Mouse (Mus musculus) liver, embryonic 11.5 days (tissue): Measurements from ENCODE around the gene Abr. TPM values are rescaled to one million over a fixed set of nuclear protein-coding genes. Genes with fewer than 3 reads are reported as not detected.
A peak's percentile ranks its signal among the peaks of the same experiment; 100 is the strongest.

ENCODE experiments used
- ATAC-seq: fragments of 200-750 bp; cut with Nextera tagmentation; replicated peaks from 2 replicates; pipeline ENCODE4 v1.8.0; 2017; ENCODE audit warnings: moderate number of reproducible peaks, mild to moderate bottlenecking, moderate TSS enrichment, moderate library complexity; ENCODE audit not compliant: low FRiP score
- DNase-seq: peaks from one replicate; pipeline ENCODE4 v3.0.0-alpha.2; 2017; ENCODE audit warnings: low spot score
- H3K27ac ChIP-seq: fragments of 300-500 bp; sonication (generic); 2 replicates; pipeline ENCODE4 v1.5.1; 2014; ENCODE audit warnings: mild to moderate bottlenecking, low read depth, low read length, control low read depth
- H3K27me3 ChIP-seq: fragments of 300-500 bp; sonication (generic); replicated peaks from 2 replicates; pipeline ENCODE4 v1.6.1; 2014; ENCODE audit warnings: low read length, mixed read lengths; ENCODE audit not compliant: control insufficient read depth, insufficient read depth
- H3K36me3 ChIP-seq: fragments of 300-500 bp; sonication (generic); 2 replicates; pipeline ENCODE4 v1.6.1; 2014; ENCODE audit warnings: mild to moderate bottlenecking, low read length, moderate library complexity, mixed read lengths; ENCODE audit not compliant: control insufficient read depth, insufficient read depth
- H3K4me1 ChIP-seq: fragments of 300-500 bp; sonication (generic); replicated peaks from 2 replicates; pipeline ENCODE4 v1.6.1; 2014; ENCODE audit warnings: low read length, mixed read lengths; ENCODE audit not compliant: control insufficient read depth, insufficient read depth
- H3K4me2 ChIP-seq: fragments of 300-500 bp; sonication (generic); 2 replicates; pipeline ENCODE4 v1.6.1; 2014; ENCODE audit warnings: mild to moderate bottlenecking, control low read depth, moderate library complexity
- H3K4me3 ChIP-seq: fragments of 300-500 bp; sonication (generic); 2 replicates; pipeline ENCODE4 v1.5.1; 2014; ENCODE audit warnings: low read depth, low read length, control low read depth
- H3K9ac ChIP-seq: fragments of 300-500 bp; sonication (generic); 2 replicates; pipeline ENCODE4 v1.6.1; 2014; ENCODE audit warnings: low read depth, low read length, control low read depth
- H3K9me3 ChIP-seq: fragments of 300-500 bp; sonication (generic); 2 replicates; pipeline ENCODE4 v1.6.1; 2016; ENCODE audit warnings: low read length, inconsistent platforms, mixed read lengths; ENCODE audit not compliant: control insufficient read depth
- whole genome bisulfite sequencing: fragments of 180-500 bp; shearing (Covaris S2); extraction: QIAGEN DNeasy Blood & Tissue Kit; methylation state at CpG from one replicate; pipeline ENCODE4 v1.1.7; 2014; 5-methylcytosine and 5-hydroxymethylcytosine counted together
- polyA plus RNA-seq: library from polyadenylated mRNA; unstranded; fragments of >200 nt; fragmentation: Nextera tagmentation; extraction: Ambion mirVana; gene quantifications from 2 replicates; pipeline ENCODE4 v1.2.1, GENCODE M21; 2014

The Abr gene
- polyA plus RNA-seq, 1 experiment from 2014 or later: 11.6 TPM

DNA sequence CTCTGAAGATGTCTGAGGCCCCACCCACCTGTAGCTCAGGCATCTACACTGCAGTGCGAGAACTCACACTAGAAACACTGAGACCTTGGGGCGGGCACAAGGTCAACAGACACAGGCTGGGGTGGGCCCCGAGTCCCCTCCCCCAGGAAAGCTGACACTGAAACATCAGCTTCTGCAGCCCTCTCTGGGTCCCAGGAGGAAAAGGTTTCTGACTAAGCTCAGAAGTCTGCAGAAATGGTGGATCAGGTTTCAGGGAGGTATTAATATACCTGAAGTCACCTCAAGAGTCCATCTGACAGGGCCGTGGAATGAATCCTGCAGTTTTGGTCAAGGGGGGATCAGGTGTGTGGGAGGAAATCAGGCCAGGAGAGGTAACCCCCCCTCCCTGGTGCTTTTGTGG lies 156.2 kb downstream of the Abr start:
- Histone ChIP-seq H3K27me3 (peaks cover 4% of the 10 kb centered on the region; the same call in 1 of the 2 replicates), H3K36me3 (peaks cover 6% of the 10 kb centered on the region; the same call in 1 of the 2 replicates), H3K4me1 (peaks cover 13% of the 10 kb centered on the region), H3K4me3 (no peak overlapping the region), H3K4me2 (no peak overlapping the region), H3K9ac (no peak overlapping the region), H3K27ac (no peak overlapping the region), H3K9me3 (no peaks in the 10 kb centered on the region)
- ATAC-seq (no peak), DNase-seq (no peak)
- WGBS: 68% methylated on average over 4 of the region's 4 CpGs

DNA sequence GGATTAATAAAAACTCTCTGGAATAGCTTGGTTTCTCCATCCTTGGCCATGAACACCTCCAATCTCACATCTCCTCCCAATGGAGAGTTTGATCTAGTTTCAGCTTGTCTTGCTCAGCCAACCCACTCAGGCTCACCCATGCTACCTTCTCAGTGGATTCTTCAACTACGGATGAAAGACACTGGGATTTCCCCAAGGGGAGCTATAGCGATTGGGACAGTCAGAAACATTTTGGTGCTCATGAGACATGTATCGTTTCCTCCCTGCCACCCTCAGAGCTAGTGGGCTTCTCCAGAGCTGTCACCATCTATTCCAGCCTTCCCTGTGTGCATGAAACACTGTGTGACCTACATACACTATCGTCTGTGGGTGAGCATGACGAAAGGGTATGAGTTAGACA lies 160.4 kb downstream of the Abr start:
- H3K4me1 ChIP-seq: no peaks in the 10 kb centered on the region
- WGBS: 89% methylated on average over 5 of the region's 5 CpGs
- H3K27ac ChIP-seq: no peak overlapping the region
- no peak for DNase-seq
- no peak overlapping the region for H3K4me2 ChIP-seq
- no peaks in the 10 kb centered on the region for H3K9me3 ChIP-seq
- H3K4me3 ChIP-seq: no peak overlapping the region
- H3K36me3 ChIP-seq: peaks cover 6% of the 10 kb centered on the region; the same call in 1 of the 2 replicates
- no peak overlapping the region for H3K9ac ChIP-seq
- H3K27me3 ChIP-seq: no peaks in the 10 kb centered on the region
- no peak for ATAC-seq

GRCm38 (mm10) chr11:76461201-76461600 lies 160.9 kb downstream of the Abr start:
- H3K9ac ChIP-seq: no peak overlapping the region
- H3K27me3 ChIP-seq: no peaks in the 10 kb centered on the region
- no peak for ATAC-seq
- no peaks in the 10 kb centered on the region for H3K9me3 ChIP-seq
- H3K27ac ChIP-seq: no peak overlapping the region
- 67% methylated on average over 6 of the region's 6 CpGs for WGBS
- peaks cover 6% of the 10 kb centered on the region; the same call in 1 of the 2 replicates for H3K36me3 ChIP-seq
- H3K4me2 ChIP-seq: no peak overlapping the region
- DNase-seq: no peak
- no peaks in the 10 kb centered on the region for H3K4me1 ChIP-seq
- H3K4me3 ChIP-seq: no peak overlapping the region

DNA sequence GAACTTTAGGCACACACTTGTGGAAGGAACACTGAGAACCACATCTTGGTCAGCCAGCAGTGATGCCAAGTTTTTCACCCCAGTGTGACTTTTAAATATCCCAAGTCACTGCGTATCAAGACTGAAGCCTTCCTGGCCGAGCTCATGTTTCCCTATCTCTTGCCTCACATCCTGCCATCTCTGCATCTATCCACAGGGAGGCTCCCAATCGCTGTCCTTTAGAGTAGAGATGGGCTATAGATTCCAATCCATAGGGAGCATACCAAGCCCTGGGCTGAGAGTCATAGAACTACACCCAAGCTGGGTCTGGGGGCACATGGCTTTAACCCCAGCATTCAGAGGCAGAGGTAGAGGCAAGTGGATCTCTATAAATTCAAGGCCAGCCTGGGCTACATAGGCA lies 162.6 kb downstream of the Abr start:
- DNase-seq: no peak
- H3K4me2 ChIP-seq: no peak overlapping the region
- no peaks in the 10 kb centered on the region for H3K9me3 ChIP-seq
- H3K27ac ChIP-seq: no peak overlapping the region
- no peak overlapping the region for H3K9ac ChIP-seq
- H3K4me3 ChIP-seq: no peak overlapping the region
- ATAC-seq: no peak
- H3K27me3 ChIP-seq: no peaks in the 10 kb centered on the region
- 63% methylated on average over 3 of the region's 3 CpGs for WGBS
- H3K36me3 ChIP-seq: peaks cover 9% of the 10 kb centered on the region; the same call in 1 of the 2 replicates
- H3K4me1 ChIP-seq: no peaks in the 10 kb centered on the region

DNA sequence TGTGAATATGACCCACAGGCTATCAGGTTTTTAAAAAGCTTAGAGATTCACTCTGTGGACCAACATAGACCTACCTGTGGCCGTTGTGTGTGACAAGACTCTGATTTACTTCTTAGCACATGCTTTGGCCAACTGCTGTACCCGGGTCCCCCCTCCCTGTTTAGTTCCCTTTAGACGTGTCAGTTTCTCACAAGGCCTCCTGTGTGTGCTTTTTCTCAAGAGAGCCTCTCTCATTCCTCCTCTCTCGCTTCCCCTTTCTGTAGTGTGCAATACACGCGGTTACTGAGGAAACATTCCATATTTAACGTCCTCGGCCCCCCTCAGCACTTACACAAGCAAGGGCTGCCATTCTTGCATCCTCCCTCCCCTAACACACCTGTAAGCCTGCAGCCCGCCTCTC lies 163.4 kb downstream of the Abr start:
- H3K9me3 ChIP-seq: no peaks in the 10 kb centered on the region
- no peaks in the 10 kb centered on the region for H3K27me3 ChIP-seq
- H3K9ac ChIP-seq: no peak overlapping the region
- ATAC-seq (no peak), DNase-seq (no peak)
- H3K4me3 ChIP-seq: no peak overlapping the region
- peaks cover 9% of the 10 kb centered on the region; the same call in 1 of the 2 replicates for H3K36me3 ChIP-seq
- no peak overlapping the region for H3K4me2 ChIP-seq
- 61% methylated on average over 9 of the region's 9 CpGs for WGBS
- no peaks in the 10 kb centered on the region for H3K4me1 ChIP-seq
- H3K27ac ChIP-seq: no peak overlapping the region

DNA sequence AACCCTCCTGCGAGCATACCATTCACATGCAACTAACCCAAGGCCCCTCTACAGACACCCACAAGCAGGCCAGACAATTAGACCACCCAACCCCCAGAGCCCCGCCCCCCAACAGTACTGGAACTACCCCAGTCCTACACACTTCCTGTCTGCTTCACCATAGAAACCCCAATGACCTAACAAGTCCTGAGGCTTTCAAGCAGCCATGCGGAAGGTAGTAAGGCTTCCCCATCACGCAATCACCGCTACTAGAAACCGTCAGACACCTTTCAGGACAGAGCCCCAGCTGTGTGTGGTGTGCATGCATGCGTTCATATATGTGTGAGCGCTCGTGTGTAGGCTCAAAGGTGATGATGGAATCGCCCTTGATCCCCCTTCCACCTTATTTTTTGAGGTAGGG lies 165.2 kb downstream of the Abr start:
- Histone ChIP-seq H3K4me2 (no peak overlapping the region), H3K9me3 (no peaks in the 10 kb centered on the region), H3K9ac (no peak overlapping the region), H3K4me1 (no peaks in the 10 kb centered on the region), H3K36me3 (peaks cover 7% of the 10 kb centered on the region; the same call in 1 of the 2 replicates), H3K4me3 (no peak overlapping the region), H3K27me3 (no peaks in the 10 kb centered on the region), H3K27ac (no peak overlapping the region)
- DNase-seq (no peak), ATAC-seq (no peak)
- WGBS: 59% methylated on average over 10 of the region's 10 CpGs

- WGBS: 28% methylated on average over 6 of the region's 6 CpGs
- H3K4me2 ChIP-seq: no peak overlapping the region
- H3K4me3 ChIP-seq: no peak overlapping the region
- ATAC-seq (no peak), DNase-seq (peak; percentile 85)
- no peak overlapping the region for H3K27ac ChIP-seq
- no peaks in the 10 kb centered on the region for H3K4me1 ChIP-seq
- H3K36me3 ChIP-seq: peaks cover 8% of the 10 kb centered on the region; the same call in 1 of the 2 replicates
- no peak overlapping the region for H3K9ac ChIP-seq
- H3K27me3 ChIP-seq: no peaks in the 10 kb centered on the region
- H3K9me3 ChIP-seq: no peaks in the 10 kb centered on the region
Measured at GRCm38 (mm10) chr11:76456233-76456632, 165.9 kb downstream of the Abr start.

GRCm38 (mm10) chr11:76454492-76454891 lies 167.6 kb downstream of the Abr start:
- 58% methylated on average over 5 of the region's 5 CpGs for WGBS
- no peak for DNase-seq
- Histone ChIP-seq H3K27ac (no peak overlapping the region), H3K36me3 (peaks cover 8% of the 10 kb centered on the region; the same call in 1 of the 2 replicates), H3K4me1 (no peaks in the 10 kb centered on the region), H3K4me2 (no peak overlapping the region), H3K27me3 (no peaks in the 10 kb centered on the region), H3K9me3 (no peaks in the 10 kb centered on the region), H3K9ac (no peak overlapping the region), H3K4me3 (no peak overlapping the region)
- ATAC-seq: 0 out of 2 replicates have a peak, but pooled peaks have one; percentile 43

GRCm38 (mm10) chr11:76450202-76450561 lies 171.9 kb downstream of the Abr start:
- WGBS: 59% methylated on average over 3 of the region's 3 CpGs
- H3K27ac ChIP-seq: no peak overlapping the region
- H3K27me3 ChIP-seq: no peaks in the 10 kb centered on the region
- DNase-seq (no peak), ATAC-seq (no peak)
- H3K4me3 ChIP-seq: no peak overlapping the region
- H3K36me3 ChIP-seq: peaks cover 4% of the 10 kb centered on the region; the same call in 1 of the 2 replicates
- no peaks in the 10 kb centered on the region for H3K9me3 ChIP-seq
- H3K4me2 ChIP-seq: no peak overlapping the region
- H3K4me1 ChIP-seq: no peaks in the 10 kb centered on the region; the same call in 1 of the 2 replicates
- no peak overlapping the region for H3K9ac ChIP-seq
